Mouse (Mus musculus) testis, adult 2 months (tissue): Measurements from ENCODE around the gene Rpusd3.

Experiments used
- CTCF ChIP-seq: fragments of 200-500 bp; IDR thresholded peaks from 2 replicates; pipeline ENCODE4 v1.5.1; 2012; ENCODE audit warnings: low read depth, mild to moderate bottlenecking, inconsistent platforms, low read length, moderate library complexity; ENCODE audit not compliant: control insufficient read depth, insufficient read depth, insufficient replicate concordance
- POLR2A ChIP-seq: fragments of 200-500 bp; IDR thresholded peaks from 2 replicates; pipeline ENCODE4 v1.6.1; 2012; ENCODE audit warnings: low read depth, mild to moderate bottlenecking, inconsistent platforms, low read length, moderate library complexity; ENCODE audit not compliant: control insufficient read depth

DNA sequence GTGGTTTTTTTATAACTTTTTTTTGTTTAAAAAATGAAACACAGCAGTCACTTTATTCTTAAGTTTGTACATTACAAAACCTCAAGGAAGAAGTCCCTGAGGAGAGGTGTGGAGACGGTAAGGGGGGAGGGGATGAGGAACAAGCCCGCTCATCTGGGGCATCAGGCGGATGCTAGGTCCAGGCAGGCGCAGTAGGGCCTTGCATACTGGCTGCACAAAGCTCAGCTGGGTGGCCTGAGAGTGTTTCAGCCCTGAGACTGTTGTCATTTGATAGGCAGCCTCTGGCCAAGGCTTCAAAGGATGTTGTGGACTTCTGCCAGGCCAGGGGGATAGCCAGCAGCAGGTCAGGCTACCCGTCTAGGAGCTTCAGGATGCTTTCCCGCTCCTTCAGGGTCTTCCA is 52.5 kb downstream of the Rpusd3 start:
- TF ChIP-seq CTCF, result no peak
- TF ChIP-seq POLR2A, result no peak
